Mouse (Mus musculus) MEL-GATA-1-ER (cell line): ENCODE results near the gene Maml2.

Source experiments
- DNase-seq: peaks from one replicate; pipeline ENCODE4 v3.0.0-alpha.2; 2012; ENCODE audit warnings: low read depth; ENCODE audit errors: extremely low read depth

Maml2 gene

DNA sequence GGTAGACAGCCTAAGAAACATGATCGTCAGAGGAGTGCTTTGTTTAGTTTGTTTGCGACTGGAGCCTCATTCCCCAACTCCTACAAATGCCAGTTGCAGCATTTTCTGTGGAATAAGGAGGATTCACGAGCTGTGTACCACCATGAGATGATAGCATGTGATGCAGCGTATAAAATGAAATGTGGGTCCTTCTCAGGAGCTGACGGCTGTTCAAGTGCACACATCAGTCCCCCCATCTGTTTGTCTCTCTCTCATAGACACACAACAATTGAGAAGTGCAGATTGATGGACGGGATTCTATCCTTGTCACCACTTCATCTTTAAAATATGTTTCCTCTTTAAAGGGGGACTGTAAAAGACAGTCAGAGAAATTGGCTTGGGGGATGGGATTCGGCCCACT is 12.1 kb downstream of the Maml2 start:
- no peak for DNase-seq

DNA sequence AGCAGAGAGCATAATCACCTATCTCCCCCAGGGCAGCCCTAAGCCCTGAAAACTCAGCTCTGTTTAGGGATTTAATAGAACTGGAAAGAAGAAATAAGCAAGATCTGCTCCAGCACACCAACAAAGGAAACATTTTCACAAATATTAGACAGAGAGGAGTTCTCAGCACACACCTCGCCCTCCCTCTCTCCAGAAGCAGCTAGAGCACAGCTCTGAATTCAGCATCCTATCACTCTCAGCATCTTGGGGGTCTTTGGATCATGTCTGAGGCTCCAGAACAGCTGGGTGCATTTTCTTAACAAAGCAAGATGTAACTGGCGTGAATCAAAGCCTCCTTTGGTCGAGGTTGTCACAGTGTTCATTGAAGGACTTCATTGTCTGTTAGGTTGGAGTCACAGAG is 12.5 kb downstream of the Maml2 start:
- no peak for DNase-seq

DNA sequence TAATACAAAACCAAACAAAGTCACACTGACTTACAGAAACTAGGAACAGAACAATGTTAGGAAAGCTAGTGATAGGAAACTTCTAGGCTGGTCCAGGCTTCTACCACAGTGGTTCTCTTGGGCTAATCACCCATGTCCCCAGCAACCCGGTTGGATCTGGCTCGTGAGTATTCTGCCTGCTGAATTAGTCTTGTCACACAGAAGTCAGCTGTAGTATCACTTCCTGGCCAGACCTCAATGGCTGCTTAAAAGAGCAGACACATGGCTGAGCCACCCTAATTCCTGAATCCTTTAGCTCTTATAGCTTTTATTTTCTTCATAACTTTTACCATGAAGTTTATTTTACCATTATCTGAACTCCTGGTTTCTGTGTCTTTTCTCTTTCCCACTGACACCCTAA is 13.3 kb downstream of the Maml2 start:
- DNase-seq, result no peak

DNA sequence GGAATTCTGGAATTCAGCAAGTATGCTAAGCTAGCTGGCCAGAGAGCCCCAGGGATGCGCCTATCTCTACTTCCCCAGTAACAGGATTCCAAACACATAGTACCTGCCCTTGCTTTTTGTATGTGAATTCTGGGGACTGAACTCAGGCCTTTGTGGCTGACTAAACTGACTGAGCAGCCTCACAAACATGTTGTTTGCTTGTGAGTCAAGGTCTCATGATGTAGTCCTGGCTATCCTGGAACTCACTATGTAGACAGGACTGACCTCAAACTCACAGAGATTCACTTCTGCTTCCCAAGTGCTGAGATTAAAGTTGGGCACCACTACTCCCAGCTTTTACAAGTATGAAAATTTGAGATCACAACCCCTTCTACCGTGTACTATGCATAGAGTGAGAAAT is 16.2 kb downstream of the Maml2 start:
- no peak for DNase-seq

DNA sequence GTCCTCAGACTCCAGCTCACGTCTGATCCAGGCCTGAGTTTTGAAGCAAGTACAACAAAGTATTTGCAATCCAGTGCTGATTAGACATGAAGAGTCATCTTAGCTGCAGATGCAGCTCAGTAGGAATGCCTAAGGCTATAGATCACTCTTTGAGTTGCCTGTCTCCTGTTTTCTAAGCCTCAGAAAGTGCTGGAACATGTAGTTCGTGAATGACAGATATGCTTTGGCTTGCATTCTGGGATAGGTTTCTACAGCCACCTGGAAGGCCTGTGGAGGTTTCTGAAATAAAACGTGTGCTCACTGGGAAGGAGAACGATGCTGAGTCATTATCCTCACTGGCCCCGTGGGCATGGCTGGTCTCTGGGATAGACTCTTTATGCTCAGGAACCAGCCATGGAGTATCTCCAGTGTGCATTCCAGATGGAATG is 16.8 kb downstream of the Maml2 start:
- DNase-seq, result no peak

DNA sequence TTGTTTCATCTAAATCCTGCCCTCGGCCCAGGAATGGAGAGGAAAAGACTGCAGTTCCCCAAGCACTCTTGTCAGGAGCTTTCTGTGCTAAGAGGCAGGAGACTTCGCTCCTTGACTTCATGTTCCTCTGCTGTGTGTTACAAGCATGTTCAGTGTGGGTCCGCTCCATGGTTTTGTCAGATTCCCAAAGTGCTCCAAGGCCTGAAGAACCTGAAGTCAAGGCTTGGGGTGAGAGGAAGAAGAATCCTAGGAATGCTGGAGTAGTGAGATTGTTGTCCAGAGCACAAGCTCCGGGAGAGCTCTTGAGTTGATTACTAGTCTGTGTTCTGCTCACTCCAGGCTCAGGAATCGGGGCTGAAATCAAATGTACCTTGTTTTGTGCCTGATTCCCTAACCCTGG is 17.6 kb downstream of the Maml2 start:
- no peak for DNase-seq

DNA sequence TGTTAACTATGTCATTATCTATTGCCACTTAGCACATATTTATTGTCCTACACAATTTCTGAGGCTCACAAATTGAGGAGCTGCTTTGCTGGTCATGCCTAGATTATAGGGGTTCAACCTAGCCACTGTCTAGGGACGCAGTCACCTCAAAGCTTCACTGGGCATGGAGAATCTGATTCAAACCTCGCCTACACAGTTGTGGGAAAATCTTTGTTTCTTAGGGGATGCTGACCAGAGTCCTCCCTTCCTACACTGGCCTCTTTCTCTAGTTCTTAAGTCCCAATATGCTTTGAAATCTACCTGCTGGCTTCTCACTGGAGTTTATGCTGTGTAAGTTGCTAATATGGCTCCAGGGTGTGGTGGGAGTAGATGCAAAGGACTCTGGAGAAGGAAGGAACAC is 21.8 kb downstream of the Maml2 start:
- no peak for DNase-seq

DNA sequence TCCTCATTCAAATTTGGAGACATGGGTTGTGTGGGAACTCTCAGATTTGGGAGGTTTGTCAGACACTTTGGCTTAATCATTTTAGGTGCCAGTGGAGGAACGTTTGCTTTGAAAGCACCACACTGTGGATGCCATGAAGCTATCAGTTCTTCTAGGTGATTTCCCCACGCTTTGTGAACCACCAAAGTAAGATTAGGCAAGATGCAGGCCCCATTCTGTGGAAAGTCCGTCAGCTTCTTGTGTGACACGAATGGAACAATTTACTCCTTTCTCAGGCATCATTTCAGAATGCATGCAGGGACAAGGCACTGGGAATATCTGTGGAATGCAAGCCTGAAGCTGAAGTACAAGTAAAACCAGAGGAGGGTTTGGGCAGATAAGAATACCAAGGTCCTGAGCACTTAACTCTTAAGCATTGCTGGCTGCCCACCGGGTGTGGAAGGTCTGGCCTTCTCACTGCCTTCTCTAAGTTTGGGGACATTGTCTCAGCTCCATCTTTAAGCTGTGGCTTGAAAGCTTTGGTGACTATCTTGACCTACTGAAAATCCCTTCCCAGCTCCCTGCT is 23.1 kb downstream of the Maml2 start:
- DNase-seq, result no peak

DNA sequence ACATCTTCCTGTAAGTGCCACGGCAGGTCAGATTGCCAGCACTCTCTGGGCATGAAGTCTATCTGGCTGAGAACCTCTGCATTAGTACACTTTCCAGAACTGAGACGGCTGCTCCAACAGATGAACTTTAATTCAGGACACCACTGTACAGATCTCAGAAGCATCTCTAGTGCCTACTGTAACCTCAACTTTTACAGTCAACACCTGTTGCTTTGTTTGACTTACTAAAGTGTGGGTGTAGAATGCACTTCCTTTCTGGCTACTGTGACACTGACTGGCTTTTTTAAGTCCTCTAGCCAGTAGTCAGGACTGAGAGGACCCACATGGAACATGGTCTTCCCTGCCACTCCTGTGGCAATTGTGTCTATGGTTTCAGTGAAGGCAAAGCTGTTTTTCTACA is 25.3 kb downstream of the Maml2 start:
- no peak for DNase-seq

DNA sequence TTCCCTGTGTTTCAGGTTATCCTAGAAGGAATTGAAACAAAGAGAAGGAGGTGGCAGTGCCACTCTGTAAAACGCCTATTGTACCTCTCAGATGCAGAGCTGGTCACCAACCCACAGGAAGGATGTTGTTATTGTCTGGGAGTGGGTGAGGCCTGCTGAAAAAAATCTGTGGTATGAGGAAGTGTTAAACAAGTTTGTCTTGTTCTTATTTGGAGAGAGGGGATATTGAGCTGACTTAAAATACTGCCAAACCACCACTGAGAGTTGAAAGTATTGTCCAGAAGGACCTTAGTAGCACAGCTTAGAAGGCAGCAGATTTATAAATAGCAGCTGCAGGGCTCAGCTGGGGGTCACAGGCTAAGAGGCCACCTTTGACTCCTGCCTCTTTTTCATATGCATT is 25.9 kb downstream of the Maml2 start:
- no peak for DNase-seq

DNA sequence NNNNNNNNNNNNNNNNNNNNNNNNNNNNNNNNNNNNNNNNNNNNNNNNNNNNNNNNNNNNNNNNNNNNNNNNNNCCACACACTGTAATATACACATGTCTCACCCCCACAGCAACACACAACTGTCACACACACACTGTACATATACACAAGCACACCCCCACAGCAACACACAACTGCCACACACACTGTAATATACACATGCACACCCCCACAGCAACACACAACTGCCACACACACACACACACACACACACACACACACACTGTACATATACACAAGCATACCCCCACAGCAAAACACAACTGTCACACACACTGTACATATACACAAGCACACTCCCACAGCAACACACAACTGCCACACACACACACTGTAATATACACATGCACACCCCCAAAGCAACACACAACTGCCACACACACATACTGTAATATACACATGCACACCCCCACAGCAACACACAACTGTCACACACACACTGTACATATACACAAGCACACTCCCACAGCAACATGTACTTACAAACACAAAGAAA is 116.5 kb downstream of the Maml2 start:
- DNase-seq, result no peak

DNA sequence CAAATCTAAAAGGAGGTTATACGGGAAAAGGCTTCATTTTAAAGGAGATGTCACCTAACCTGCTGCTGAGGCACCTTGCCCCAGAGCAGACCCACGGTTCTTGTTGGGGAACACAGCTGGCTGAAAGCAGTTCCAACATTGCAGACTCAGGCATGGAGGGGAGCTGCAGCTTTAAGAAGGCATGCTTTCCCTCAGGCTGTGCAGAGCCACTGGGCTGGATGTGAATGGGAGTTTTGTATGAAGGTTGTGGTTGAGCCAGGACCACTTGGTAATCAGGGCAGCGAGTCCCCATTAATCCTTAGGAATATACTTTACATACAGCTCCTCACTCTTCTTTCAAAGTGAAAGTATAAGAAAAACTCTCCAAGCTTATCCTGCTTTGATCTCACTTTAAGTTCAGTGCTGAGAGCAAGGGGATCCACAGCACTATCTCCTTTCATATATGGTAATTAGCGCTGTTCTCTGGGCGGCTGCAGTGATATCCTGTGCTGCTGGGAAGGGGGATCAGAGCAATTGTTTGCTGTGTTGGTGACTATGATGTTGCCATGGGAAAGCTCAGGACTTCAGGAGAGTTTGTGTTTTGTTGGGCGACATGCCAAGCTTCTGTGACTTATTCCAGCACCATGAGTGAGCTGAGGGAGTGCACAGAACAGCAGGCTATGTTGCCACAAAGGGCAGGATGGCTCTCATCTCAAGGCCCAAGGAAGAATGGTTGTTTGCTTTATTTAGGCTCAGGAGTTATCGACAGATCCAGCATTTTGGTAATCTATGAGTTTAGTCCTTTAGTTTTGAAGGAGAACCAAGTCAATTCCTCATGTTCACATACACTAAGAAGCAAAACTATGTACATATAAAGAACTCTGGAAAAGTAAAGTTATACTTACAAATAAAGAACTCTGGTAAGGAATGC is 127.5 kb downstream of the Maml2 start:
- DNase-seq, result no peak

DNA sequence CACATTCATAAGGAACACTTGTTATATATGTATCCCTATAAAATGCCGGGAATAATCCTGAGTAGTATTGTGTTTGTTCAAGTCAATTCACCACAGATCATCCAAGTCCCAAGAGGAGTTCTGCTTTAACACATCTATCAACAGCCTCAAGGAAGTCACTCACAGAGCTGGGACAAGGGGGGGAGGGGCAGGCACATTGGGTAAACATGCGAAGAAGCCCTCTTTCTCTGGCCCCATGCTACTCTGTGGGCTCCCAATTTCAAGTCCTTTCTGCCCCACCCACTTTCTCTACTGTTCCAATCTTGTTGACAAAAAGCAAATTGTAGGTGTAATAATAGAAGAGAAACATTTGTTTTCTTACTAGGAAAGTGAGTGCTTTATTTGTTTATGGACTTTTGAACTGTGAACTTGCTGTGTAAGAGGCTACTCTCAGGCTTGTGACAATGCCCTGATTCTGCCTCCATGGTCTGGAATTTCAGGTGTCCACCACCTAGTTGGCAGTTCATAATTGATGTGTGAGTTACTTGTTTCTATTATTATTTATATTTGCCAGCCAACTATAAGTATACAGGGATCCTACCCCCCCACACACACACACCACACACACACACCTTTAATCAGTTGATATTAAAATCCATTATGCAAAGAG is 131.8 kb downstream of the Maml2 start:
- DNase-seq, result no peak

DNA sequence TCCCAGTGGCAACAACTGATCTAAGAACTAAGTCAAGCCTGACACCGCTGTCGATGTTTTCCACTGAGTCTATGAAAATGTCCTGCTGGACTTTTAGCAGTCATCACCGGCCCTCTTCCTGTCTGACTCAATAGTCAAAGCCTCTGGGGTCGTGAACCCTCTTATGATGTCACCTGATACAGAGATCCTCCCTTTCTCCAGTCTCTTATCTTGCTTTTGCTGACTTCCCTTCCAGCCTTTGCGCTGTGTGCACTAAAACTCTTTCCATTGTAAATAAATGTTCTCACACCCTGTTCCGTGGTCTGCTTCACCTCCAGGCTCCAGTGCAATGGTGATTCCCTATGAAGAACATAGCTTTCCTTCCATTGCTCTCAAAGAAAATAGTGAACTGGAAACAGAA is 132.5 kb downstream of the Maml2 start:
- peak; percentile 27 for DNase-seq

DNA sequence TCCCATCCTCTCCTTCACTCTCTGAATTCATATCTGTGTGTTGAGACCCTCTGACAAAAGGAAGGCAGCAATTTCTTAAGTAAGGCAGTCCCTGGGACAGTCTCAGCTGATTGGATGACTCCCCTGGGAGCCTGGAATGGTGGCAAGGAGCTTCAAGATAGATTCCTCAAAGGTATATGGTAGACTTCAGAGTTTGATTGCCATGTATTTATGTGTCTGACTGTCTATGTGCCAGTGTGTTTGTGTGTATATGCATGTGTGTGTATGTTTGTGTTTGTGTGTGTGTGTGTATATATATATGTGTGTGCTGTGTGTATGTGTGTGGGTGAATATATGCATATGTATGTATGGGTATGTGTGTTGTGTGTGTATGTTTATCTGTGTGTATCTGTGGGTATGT is 133.0 kb downstream of the Maml2 start:
- no peak for DNase-seq

DNA sequence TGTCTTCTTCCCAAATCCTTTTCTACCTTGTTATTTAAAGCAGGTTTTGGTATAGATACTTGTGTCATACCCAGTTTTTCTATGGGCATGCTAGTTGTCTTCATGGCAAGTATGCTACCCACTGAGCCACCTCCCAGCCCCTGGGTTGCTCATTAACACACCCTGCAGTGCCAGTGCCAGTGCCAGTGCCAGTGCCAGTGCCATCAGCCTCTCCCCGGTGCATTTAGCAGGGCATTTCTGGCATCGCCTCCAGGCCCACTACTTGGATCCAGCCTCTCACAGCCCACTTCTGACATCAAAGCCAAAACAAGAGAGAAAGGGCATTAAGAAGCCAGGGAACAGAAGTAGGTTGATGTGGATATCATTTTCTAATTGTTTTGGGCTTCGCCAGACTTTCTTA is 133.9 kb downstream of the Maml2 start:
- DNase-seq, result no peak

DNA sequence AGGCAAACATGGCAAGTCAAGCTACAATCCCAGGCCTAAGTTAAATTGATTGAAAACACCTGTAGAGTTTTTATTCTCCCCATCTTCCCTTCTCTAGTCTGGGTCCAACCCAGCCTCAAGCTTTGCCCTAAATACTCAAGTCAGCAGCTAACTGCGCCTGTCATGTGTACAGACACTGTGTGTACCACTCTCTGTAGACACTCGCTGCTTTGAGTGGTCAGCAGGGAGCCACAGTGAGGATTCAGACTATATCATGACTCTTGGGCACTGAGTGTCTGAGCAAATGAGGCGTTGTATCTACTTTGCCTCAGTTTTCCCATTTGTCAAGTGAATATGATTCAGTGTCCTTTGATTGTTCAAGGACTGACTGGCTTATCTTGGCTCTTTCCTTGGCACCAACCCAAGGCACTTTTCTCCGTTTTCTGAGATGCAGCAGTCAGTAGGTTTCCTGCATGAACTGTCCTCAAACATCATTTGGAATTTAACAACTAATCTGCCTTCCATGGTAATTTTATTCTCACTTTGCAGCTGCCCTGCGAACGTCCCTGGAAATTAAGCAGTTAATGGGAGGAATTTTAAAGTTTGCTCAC is 135.8 kb downstream of the Maml2 start:
- DNase-seq, result no peak

DNA sequence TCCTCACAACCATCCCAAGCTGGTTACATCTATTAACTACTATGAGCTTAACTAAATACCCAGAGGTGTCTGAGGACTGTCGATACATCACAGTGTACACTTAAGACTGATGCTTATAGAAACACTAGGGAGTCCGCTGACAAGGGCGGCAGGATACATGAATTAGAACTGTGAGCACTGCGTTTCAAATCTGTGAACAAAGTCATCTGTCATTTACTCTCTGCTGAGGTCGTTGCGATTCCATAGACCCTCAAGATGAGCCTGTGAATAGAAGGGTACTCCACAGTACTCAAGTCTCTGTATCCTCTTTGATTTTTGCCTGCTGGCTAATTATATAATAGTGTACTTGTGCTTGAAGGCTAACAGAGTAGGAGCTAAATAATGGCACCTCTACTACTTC is 143.2 kb downstream of the Maml2 start:
- no peak for DNase-seq

DNA sequence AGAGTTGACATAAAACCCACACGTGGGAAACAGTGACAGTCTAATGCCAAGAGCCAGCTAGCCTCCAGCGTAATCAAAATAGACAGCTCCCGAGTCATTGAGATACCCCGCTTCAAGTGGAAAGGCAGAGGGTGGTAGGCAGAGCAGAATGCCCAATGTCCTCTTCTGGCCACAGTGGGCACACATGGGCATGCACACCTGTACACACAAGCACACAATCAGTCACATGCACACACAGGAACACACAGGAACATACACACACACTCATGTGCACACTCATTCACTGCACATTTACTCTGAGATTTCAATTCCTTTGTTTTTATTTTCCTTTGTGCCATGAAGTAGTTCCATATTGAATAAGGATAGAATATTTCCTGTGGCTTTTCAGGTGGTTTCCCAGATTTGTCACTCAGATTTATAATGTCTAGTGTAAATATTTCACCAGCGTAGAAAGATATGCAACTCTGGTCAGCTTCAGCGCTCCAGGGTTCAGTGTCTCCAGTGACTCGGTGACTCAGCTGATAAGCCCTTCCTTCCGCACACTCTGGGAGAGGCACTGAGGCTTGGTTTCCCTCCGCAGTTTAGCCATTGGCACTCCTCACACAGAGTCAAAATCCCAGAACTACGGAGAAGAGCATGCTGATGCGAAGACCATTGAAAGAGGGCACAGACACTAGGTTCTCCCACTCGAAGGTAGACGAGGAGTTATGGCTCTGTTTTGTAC is 144.4 kb downstream of the Maml2 start:
- DNase-seq, result no peak

DNA sequence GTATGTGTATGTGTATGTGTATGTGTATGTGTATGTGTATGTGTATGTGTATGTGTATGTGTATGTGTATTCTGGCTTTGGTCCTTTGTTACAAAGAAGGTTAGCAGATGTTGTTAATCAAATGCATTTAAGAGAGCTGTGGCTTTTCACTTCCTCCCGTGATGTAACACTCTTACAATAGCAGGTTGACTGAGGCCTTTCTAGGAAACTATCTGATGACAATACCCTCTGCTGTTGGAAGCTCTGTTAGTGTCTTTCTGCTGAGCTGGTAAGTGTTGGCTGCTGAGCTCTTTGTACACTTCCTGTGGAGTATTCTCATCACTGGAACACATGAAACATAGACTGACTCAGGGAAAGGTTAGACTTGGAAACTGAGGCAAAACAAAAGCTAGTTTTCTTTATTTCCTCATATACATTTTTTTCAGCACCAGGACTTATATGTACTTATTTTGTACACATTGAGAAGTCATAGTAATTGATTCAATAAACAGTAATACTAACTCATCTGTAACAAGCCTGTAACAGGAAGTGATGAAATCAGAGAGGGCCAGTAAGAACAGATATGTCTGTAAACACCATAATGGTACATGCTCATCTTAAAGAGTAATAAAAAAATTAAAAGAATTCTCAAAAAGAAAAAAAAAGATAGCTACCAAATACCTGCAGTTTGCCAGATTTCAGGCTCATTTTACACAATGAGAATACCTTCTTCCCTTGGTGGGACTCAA is 145.9 kb downstream of the Maml2 start:
- no peak for DNase-seq

DNA sequence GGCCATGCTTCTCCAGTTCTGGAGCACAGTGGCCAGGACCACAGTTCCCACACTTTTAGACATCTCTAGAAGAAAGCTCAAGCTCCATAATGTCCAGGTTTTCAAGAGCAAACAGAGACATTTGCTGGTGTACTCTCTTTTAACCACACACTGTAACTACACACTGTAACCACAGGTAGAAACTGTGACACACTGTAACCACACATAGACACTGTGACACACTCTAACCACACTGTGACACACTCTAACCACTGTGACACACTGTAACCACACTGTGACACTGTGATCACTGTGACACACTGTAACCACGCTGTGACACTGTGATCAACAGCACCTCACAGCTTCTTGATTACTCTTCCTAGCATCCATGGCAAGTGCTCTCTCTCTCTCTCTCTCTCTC is 148.5 kb downstream of the Maml2 start:
- DNase-seq, result no peak
